8 mouse cellular contexts compared by ENCODE assay signal in the genomic region with DNA sequence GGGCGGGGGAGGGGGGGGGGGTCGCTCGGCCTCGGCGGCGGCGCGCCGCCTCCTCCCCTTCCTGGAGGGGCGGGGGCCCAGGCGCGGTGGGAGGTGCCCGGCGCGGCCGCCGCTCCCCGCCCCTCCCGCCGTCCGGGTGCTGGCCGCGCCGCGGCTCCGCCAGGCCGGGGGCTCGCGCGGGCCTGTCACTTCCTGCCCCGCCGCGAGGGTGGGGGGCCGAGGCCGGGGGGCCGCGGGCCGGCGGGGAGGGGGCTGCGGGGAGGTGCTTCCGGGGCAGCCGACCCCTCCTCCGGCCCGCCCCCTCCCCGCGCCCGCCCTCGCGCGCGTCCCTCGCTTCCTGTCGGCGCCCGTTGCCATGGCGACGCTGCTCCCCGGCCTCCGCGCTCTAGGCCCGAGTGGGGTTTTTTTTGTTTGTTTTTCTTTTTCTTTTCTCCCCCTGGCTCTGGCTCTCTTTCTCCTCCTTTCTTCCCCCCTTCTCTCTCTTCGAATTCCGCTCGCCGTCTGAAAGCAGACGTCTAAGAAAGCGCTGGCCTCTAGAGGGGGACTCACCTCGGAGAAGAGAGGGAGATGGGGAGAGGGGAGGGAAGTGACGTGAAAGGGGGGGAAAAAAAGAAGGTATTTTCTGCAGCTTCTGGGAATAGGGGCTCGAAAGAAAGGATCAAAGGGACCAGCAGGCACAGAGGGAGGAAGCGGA. TPM values are rescaled to one million over a fixed set of nuclear protein-coding genes. Genes with fewer than 3 reads are reported as not detected.
DNase-seq lines count a peak whose midpoint lies in the region; ATAC-seq and TF ChIP-seq lines count a peak whose summit lies in the region.

No protein-coding gene starts in this region.

- peak; percentile 93 for DNase-seq in ZHBTc4 (ENCODE audit: low read depth, low spot score)
- DNase-seq in cerebellum, postnatal 36 days = peak; percentile 71 to 81
- DNase-seq in gastrocnemius, adult 2 months = peak; percentile 92
- peak; percentile 96 for DNase-seq in hindbrain, postnatal 0 days (ENCODE audit: low spot score)
- peak; percentile 80 to 85 for DNase-seq in left cerebral cortex, adult 2 months (ENCODE audit: extremely low spot score in 1 of 2, low spot score in 2 of 2)
- DNase-seq in right cerebral cortex, adult 2 months (ENCODE audit: low spot score in 2 of 2) = peak; percentile 65 to 82
- DNase-seq in urinary bladder, postnatal 10 days (ENCODE audit: low spot score) = peak; percentile 64

- no peaks in the 10 kb centered on the region for H3K9me3 ChIP-seq in hindbrain, postnatal 0 days (ENCODE audit: low read length)

- peaks cover 9% of the 10 kb centered on the region for H3K4me1 ChIP-seq in hindbrain, postnatal 0 days (ENCODE audit: insufficient read depth, low read length)

- peaks cover 7% of the 10 kb centered on the region for H3K36me3 ChIP-seq in hindbrain, postnatal 0 days (ENCODE audit: insufficient read depth, low read length)

- under 1% methylated on average over 50 of the region's 71 CpGs for WGBS in hindbrain, postnatal 0 days

- TF ChIP-seq CTCF in gastrocnemius, adult 2 months (IDR thresholded peaks at IDR 0.05) = peak; percentile 28
- TF ChIP-seq CTCF in hindbrain, postnatal 0 days (IDR thresholded peaks at IDR 0.05; ENCODE audit: low read depth) = peak; percentile 52
- peak; percentile 4; the same call in 1 of the 2 replicates for TF ChIP-seq CTCF in left cerebral cortex, adult 2 months (IDR thresholded peaks at IDR 0.05)

- peak; percentile 91 for ATAC-seq in hindbrain, postnatal 0 days
- ATAC-seq in megakaryocyte, adult 5-6 weeks (ENCODE audit: poor library complexity, severe bottlenecking) = peak; percentile 73

- H3K9ac ChIP-seq in hindbrain, postnatal 0 days (replicated peaks; ENCODE audit: low read length) = peak overlapping the region; percentile 77

- peak overlapping the region; percentile 80 for H3K27ac ChIP-seq in gastrocnemius, adult 2 months
- peak overlapping the region; percentile 79 for H3K27ac ChIP-seq in hindbrain, postnatal 0 days
- peak overlapping the region; percentile 89 for H3K27ac ChIP-seq in left cerebral cortex, adult 2 months

- H3K4me2 ChIP-seq in hindbrain, postnatal 0 days (ENCODE audit: low read depth, low read length) = peak overlapping the region; percentile 67

- H3K27me3 ChIP-seq in hindbrain, postnatal 0 days (ENCODE audit: insufficient read depth, low read length) = no peaks in the 10 kb centered on the region

- intact Hi-C loops in gastrocnemius, adult 2 months (cut with DNase I) = loop anchor here (2.0 kb wide), 1 partner anchor 31 kb away; a partner anchor contains a TSS
- intact Hi-C loops in left cerebral cortex, adult 2 months (cut with DNase I) = loop anchor here (1.0 kb wide), 2 partner anchors 31 to 53 kb away; a partner anchor contains a TSS

- H3K4me3 ChIP-seq in gastrocnemius, adult 2 months = peak overlapping the region; percentile 94
- peak overlapping the region; percentile 68 for H3K4me3 ChIP-seq in hindbrain, postnatal 0 days (ENCODE audit: low read length)
- peak overlapping the region; percentile 86 for H3K4me3 ChIP-seq in left cerebral cortex, adult 2 months

RNA-seq across cellular contexts. Expression of a gene that starts 0.6 kb away (rescaled TPM):
- 10 to 100 TPM; 24.8 to 32.8 TPM for total RNA-seq in gastrocnemius, adult 2 months (2021)
- total RNA-seq in hindbrain, postnatal 0 days (2014; rRNA removed) = 64.0 and 73.6 TPM in 2 replicates
- 20.5 and 21.1 TPM in 2 replicates for polyA plus RNA-seq in hindbrain, postnatal 0 days (2015; fragmentation: Nextera tagmentation; extraction: Ambion mirVana)
- total RNA-seq in left cerebral cortex, adult 2 months (2021) = 10 to 100 TPM; 57.9 to 64.0 TPM
- 5.0 and 13.3 TPM in 2 replicates for total RNA-seq in megakaryocyte, adult 5-6 weeks (2015)
- 3.3 and 3.6 TPM in 2 replicates for total RNA-seq in megakaryocyte, adult 5-6 weeks (2017)

RNA-seq across cellular contexts. Expression of a gene that starts 31.3 kb away (rescaled TPM):
- 10 to 100 TPM; 20.0 to 23.0 TPM for total RNA-seq in gastrocnemius, adult 2 months (2021)
- total RNA-seq in hindbrain, postnatal 0 days (2014; rRNA removed) = 48.5 and 48.8 TPM in 2 replicates
- polyA plus RNA-seq in hindbrain, postnatal 0 days (2015; fragmentation: Nextera tagmentation; extraction: Ambion mirVana) = 46.7 and 48.5 TPM in 2 replicates
- total RNA-seq in left cerebral cortex, adult 2 months (2021) = 10 to 100 TPM; 69.5 TPM
- total RNA-seq in megakaryocyte, adult 5-6 weeks (2015) = 158 and 160 TPM in 2 replicates
- 329 and 358 TPM in 2 replicates for total RNA-seq in megakaryocyte, adult 5-6 weeks (2017)

RNA-seq across cellular contexts. Expression of a gene that starts 57.1 kb away (rescaled TPM):
- not detected for total RNA-seq in gastrocnemius, adult 2 months (2021)
- 0.52 TPM in 1 of 2 replicates, not detected in the other for total RNA-seq in hindbrain, postnatal 0 days (2014; rRNA removed)
- polyA plus RNA-seq in hindbrain, postnatal 0 days (2015; fragmentation: Nextera tagmentation; extraction: Ambion mirVana) = 0.74 and 1.3 TPM in 2 replicates
- total RNA-seq in left cerebral cortex, adult 2 months (2021) = not detected
- 0.56 and 0.64 TPM in 2 replicates for total RNA-seq in megakaryocyte, adult 5-6 weeks (2015)
- 0.44 and 0.65 TPM in 2 replicates for total RNA-seq in megakaryocyte, adult 5-6 weeks (2017)

Comparison
In these comparisons a context has a peak if more than half of its experiments do, and no peak if none do; other contexts are left out.
1. Peak in every context shown above with its lines: DNase-seq, ATAC-seq, H3K4me3 ChIP-seq and H3K27ac ChIP-seq.